Comparison of ENCODE assay signal across 17 mouse cellular contexts in genomic region chr5:101958941-101959340, GRCm38 (mm10).
"Had no signal": no experiment of that assay in that cellular context is flagged by ENCODE, and none has a peak within 500 bp of the region (broad histone marks: within the 10 kb centered on the region; RNA-seq: fewer than 3 reads in every experiment).

No protein-coding gene starts in this region.

- DNase-seq: lung, adult 2 months; lung, postnatal 14 days; lung, postnatal 36 days; right cerebral cortex, postnatal 14 days; thymus, adult 2 months; thymus, postnatal 25 days; thymus, postnatal 4 days had no signal

- H3K9ac ChIP-seq: lung, embryonic 15.5 days; midbrain, embryonic 13.5 days; midbrain, embryonic 15.5 days; neural tube, embryonic 12.5 days; stomach, embryonic 15.5 days had no signal

- H3K4me2 ChIP-seq: lung, embryonic 15.5 days; midbrain, embryonic 11.5 days; midbrain, embryonic 13.5 days; midbrain, embryonic 15.5 days; neural tube, embryonic 12.5 days; stomach, embryonic 15.5 days had no signal

- H3K27ac ChIP-seq: lung, embryonic 15.5 days; macrophage; midbrain, embryonic 13.5 days; midbrain, embryonic 15.5 days; neural tube, embryonic 12.5 days; stomach, embryonic 15.5 days; stomach, postnatal 0 days had no signal

- ATAC-seq: lung, postnatal 0 days; midbrain, embryonic 13.5 days; midbrain, embryonic 15.5 days had no signal

- H3K9me3 ChIP-seq: lung, embryonic 15.5 days; megakaryocyte, embryonic 14.5 days; midbrain, embryonic 13.5 days; midbrain, embryonic 15.5 days; neural tube, embryonic 12.5 days; stomach, embryonic 15.5 days had no signal

- H3K4me3 ChIP-seq: lung, embryonic 15.5 days; megakaryocyte, embryonic 14.5 days; midbrain, embryonic 13.5 days; midbrain, embryonic 15.5 days; neural tube, embryonic 12.5 days; stomach, embryonic 15.5 days had no signal

- H3K4me1 ChIP-seq: neural tube, embryonic 12.5 days; stomach, embryonic 15.5 days had no signal

- H3K27me3 ChIP-seq: lung, embryonic 15.5 days; megakaryocyte, embryonic 14.5 days; midbrain, embryonic 13.5 days; midbrain, embryonic 15.5 days; neural tube, embryonic 12.5 days; stomach, embryonic 15.5 days had no signal
